8 mouse cellular contexts compared by ENCODE assay signal in the genomic region with DNA sequence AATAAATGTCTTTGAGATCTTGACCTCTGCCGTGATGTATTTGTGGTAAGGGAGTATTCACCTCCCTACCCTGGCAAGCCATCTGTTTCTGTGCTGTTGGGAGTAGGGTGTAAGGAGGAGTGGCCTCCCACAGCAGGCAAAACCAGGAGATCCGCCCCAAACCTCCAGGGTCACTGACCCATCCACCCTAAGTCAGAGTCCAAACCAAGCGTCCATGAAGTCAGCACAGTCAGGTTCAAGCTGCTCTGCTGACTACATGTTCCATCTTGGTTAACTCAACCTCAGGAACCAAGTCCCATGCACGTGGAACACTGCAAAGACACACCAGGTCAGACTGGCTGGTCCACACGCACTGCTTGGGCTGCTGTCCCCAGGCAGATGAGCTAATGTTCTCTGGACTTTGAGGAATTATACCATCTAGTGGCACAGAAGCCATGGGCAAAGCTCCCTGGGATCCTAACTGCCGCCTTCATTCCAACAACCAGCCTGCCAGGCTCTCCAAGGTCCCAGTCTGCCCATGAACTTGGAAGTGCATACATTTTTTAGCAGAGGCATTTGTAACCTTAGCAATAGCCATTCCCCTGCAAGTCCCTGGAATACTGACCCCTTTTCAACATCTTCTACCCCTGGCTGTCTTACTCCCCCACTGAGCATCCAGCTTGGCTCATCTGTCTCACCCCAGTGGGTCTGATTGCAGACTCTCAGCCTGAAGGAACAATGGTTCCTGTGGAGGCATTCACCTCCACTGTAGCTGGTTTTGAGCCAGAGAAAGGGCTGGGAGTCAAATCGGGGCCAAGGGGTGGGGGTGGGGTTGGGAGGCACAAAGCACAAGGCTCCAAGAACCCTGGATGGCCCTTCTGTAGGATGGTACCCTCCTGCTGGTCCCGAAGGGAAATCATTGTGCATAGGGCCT.
DNase-seq lines count a peak whose midpoint lies in the region; ATAC-seq lines count a peak whose summit lies in the region.

No protein-coding gene starts in this region.

- ATAC-seq in common myeloid progenitor, adult 5-6 weeks (replicated peaks; ENCODE audit: low read depth, poor library complexity, severe bottlenecking) = 0 out of 2 replicates have a peak, but pooled peaks have one; percentile 2

- intact Hi-C loops in left cerebral cortex, postnatal 10 days (cut with DNase I) = no loop called here
- intact Hi-C loops in heart, postnatal 36 days (cut with DNase I) = no loop called here

- peak; percentile 59 for DNase-seq in kidney, adult 18-20 months
- no peak for DNase-seq in kidney, postnatal 10 days
- peak; percentile 80 for DNase-seq in kidney, adult 9 months
- DNase-seq in neural tube, embryonic 10.5 days (ENCODE audit: extremely low spot score, low spot score) = peak; percentile 24
- DNase-seq in gastrocnemius, adult 8-10 months (ENCODE audit: low spot score in 2 of 2) = no peak
- no peak for DNase-seq in left cerebral cortex, postnatal 10 days (ENCODE audit: extremely low spot score in 1 of 2, low spot score in 2 of 2)
- DNase-seq in heart, postnatal 36 days = no peak

Comparison
In these comparisons a context has a peak if more than half of its experiments do, and no peak if none do; other contexts are left out.
1. DNase-seq: peak in kidney, adult 18-20 months (single experiment), kidney, adult 9 months (single experiment) and neural tube, embryonic 10.5 days (single experiment); none in kidney, postnatal 10 days (single experiment), gastrocnemius, adult 8-10 months (0 of 2), left cerebral cortex, postnatal 10 days (0 of 2) and heart, postnatal 36 days (0 of 2).